In the genomic region with DNA sequence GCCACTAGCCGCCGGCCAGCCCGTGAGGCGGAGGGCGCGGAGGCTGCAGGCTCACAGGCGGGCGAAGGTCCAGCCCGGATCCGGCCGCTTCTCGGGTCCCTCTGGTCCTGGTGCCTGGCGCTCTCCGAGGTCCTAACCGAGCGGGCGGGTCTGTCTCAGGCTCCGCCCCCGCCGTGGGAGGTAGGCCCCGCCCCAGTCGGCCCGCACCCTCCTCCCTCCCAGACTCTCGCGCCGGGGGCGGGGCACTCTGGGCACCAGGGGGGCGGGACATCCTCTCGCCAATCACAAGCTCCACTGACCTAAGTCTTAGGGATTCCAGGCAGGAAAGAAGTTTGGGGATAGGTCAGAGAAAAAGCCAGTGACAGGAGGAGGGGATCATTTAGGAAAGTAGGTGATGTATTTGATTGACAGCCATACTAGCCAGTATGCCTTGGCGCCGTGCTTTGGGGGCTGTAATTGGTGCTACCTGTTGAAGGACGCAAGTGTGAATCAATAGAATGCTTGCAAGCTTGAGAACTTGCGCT, we compare ENCODE assay signal across 8 mouse cellular contexts. TPM values are rescaled to one million over a fixed set of nuclear protein-coding genes. Genes with fewer than 3 reads are reported as not detected.
DNase-seq lines count a peak whose midpoint lies in the region; ATAC-seq and TF ChIP-seq lines count a peak whose summit lies in the region.

A gene (minus strand): TSS at position 142 of the 524 bp plus-strand sequence.

- no peaks in the 10 kb centered on the region for H3K9me3 ChIP-seq in ES-E14 (ENCODE audit: control insufficient read depth, insufficient read depth, low read depth, low read length)
- no peaks in the 10 kb centered on the region for H3K9me3 ChIP-seq in hindbrain, embryonic 10.5 days
- H3K9me3 ChIP-seq in lung, embryonic 14.5 days (ENCODE audit: low read depth, low read length): no peaks in the 10 kb centered on the region

- DNase-seq in ES-E14 (ENCODE audit: low read depth, low spot score): peak; percentile 94
- DNase-seq in cerebellum, adult 9-10 months: peak; percentile 99
- DNase-seq in frontal cortex, postnatal 10 days (ENCODE audit: low spot score in 2 of 2): peak; percentile 94 to 95
- peak; percentile 93 for DNase-seq in hindbrain, embryonic 10.5 days (ENCODE audit: low spot score)
- peak; percentile 90 for DNase-seq in layer of hippocampus, adult 9-10 months (ENCODE audit: low spot score)
- peak; percentile 92 for DNase-seq in lung, embryonic 14.5 days
- DNase-seq in ovary, postnatal 36 days (ENCODE audit: low spot score): peak; percentile 93
- DNase-seq in thymus, postnatal 14 days: peak; percentile 38

- H3K9ac ChIP-seq in ES-E14 (ENCODE audit: insufficient read depth, low read depth, low read length, poor library complexity, severe bottlenecking): peak within 1 kb of the TSS; percentile 5; the same call in 1 of the 2 replicates
- no peak within 1 kb of the TSS for H3K9ac ChIP-seq in lung, embryonic 14.5 days

- in situ Hi-C loops in ES-E14 (cut with MboI; ENCODE audit: low sequenced_read_pairs in 2 of 2, unreplicated experiment in 2 of 2): no loop called here

- ATAC-seq in lung, embryonic 14.5 days (ENCODE audit: insufficient read depth): peak; percentile 99

- under 1% methylated on average over 33 of the region's 33 CpGs for WGBS in hindbrain, embryonic 10.5 days
- WGBS in lung, embryonic 14.5 days: under 1% methylated on average over 33 of the region's 33 CpGs

- H3K27ac ChIP-seq in ES-E14 (ENCODE audit: insufficient read depth, low read depth, low read length, poor library complexity, severe bottlenecking): no peak within 1 kb of the TSS
- H3K27ac ChIP-seq in hindbrain, embryonic 10.5 days: peak within 1 kb of the TSS; percentile 81
- H3K27ac ChIP-seq in lung, embryonic 14.5 days (ENCODE audit: low read depth): no peak within 1 kb of the TSS

- peaks cover 20% of the 10 kb centered on the region for H3K27me3 ChIP-seq in hindbrain, embryonic 10.5 days (ENCODE audit: insufficient read depth, poor library complexity, severe bottlenecking)
- peaks cover 11% of the 10 kb centered on the region; the same call in 1 of the 2 replicates for H3K27me3 ChIP-seq in lung, embryonic 14.5 days (ENCODE audit: insufficient read depth, low read length)

- H3K4me1 ChIP-seq in ES-E14 (ENCODE audit: control insufficient read depth in 2 of 2, insufficient read depth in 2 of 2, low read length in 2 of 2, poor library complexity in 1 of 2): no peaks in the 10 kb centered on the region
- H3K4me1 ChIP-seq in hindbrain, embryonic 10.5 days (replicated peaks): peaks cover 17% of the 10 kb centered on the region
- peaks cover 4% of the 10 kb centered on the region; the same call in 1 of the 2 replicates for H3K4me1 ChIP-seq in lung, embryonic 14.5 days (ENCODE audit: insufficient read depth)

- TF ChIP-seq CTCF in lung, embryonic 14.5 days (IDR thresholded peaks at IDR 0.05; ENCODE audit: low read depth): no peak

- peak within 1 kb of the TSS; percentile 95 for H3K4me2 ChIP-seq in lung, embryonic 14.5 days

- peak within 1 kb of the TSS; percentile 75 to 89 for H3K4me3 ChIP-seq in ES-E14 (ENCODE audit: insufficient read depth in 1 of 2, low read depth in 1 of 2, low read length in 2 of 2, poor library complexity in 1 of 2, severe bottlenecking in 1 of 2)
- peak within 1 kb of the TSS; percentile 87 for H3K4me3 ChIP-seq in hindbrain, embryonic 10.5 days
- peak within 1 kb of the TSS; percentile 47 for H3K4me3 ChIP-seq in lung, embryonic 14.5 days (ENCODE audit: low read depth, low read length)

- no peaks in the 10 kb centered on the region for H3K36me3 ChIP-seq in ES-E14 (ENCODE audit: control insufficient read depth, insufficient read depth, low read length, poor library complexity, severe bottlenecking)
- H3K36me3 ChIP-seq in hindbrain, embryonic 10.5 days: no peaks in the 10 kb centered on the region
- H3K36me3 ChIP-seq in lung, embryonic 14.5 days (ENCODE audit: insufficient read depth): no peaks in the 10 kb centered on the region

TF ChIP-seq in ES-E14, 5 proteins besides CTCF, POLR2A, EP300 and RAD21:
- TF ChIP-seq ZNF384 (IDR thresholded peaks at IDR 0.05; ENCODE audit: low read depth, low read length): no peak
- no peak for TF ChIP-seq MAFK (IDR thresholded peaks at IDR 0.05; ENCODE audit: insufficient read depth, low read depth, low read length)
- TF ChIP-seq CHD2 (IDR thresholded peaks at IDR 0.05; ENCODE audit: low read depth, low read length): peak; percentile 90
- TF ChIP-seq HCFC1 (IDR thresholded peaks at IDR 0.05; ENCODE audit: borderline replicate concordance, insufficient read depth, low read length): no peak; the same call in 1 of the 2 replicates

RNA-seq across cellular contexts. Expression of the gene that starts here (rescaled TPM):
- 0.11 and 0.31 TPM in 2 replicates for total RNA-seq in ES-E14 (2012; rRNA removed)
- polyA plus RNA-seq in hindbrain, embryonic 10.5 days (2016; fragmentation: Nextera tagmentation; extraction: Ambion mirVana): 1.9 and 4.0 TPM in 2 replicates
- polyA plus RNA-seq in lung, embryonic 14.5 days (2014; fragmentation: Nextera tagmentation; extraction: Ambion mirVana): 0.12 and 0.24 TPM in 2 replicates

Comparison
In these comparisons a context has a peak if more than half of its experiments do, and no peak if none do; other contexts are left out.
1. Peak in DNase-seq, H3K4me3 ChIP-seq and H3K9ac ChIP-seq in ES-E14; RNA of the gene not detected or under 1 TPM.
2. Peak in DNase-seq, ATAC-seq, H3K4me3 ChIP-seq and H3K4me2 ChIP-seq in lung, embryonic 14.5 days; RNA of the gene not detected or under 1 TPM.
3. DNase-seq: peak in every context shown above with its lines; median percentile 99 in cerebellum, adult 9-10 months; 94 in frontal cortex, postnatal 10 days; 94 in ES-E14; 93 in hindbrain, embryonic 10.5 days; 93 in ovary, postnatal 36 days; 92 in lung, embryonic 14.5 days; 90 in layer of hippocampus, adult 9-10 months; 38 in thymus, postnatal 14 days.